Mouse (Mus musculus) spleen, adult 2 months (tissue): ENCODE results near the gene Eaf2. TPM values are rescaled to one million over a fixed set of nuclear protein-coding genes. Genes with fewer than 3 reads are reported as not detected.

Experiments
- DNase-seq, 2 experiments: peaks; one replicate each; pipeline versions ENCODE4 v3.0.0 to v3.0.0-alpha.2; 2012 to 2021; ENCODE audit warnings: low spot score in 2 of 2, low read depth in 1 of 2
- H3K27ac ChIP-seq: fragments of 200-500 bp; 2 replicates; pipeline ENCODE4 v1.5.1; 2012; ENCODE audit warnings: low read length, inconsistent platforms; ENCODE audit not compliant: insufficient read depth
- H3K27me3 ChIP-seq: fragments of 200-500 bp; 2 replicates; pipeline ENCODE4 v1.6.1; 2012; ENCODE audit warnings: mild to moderate bottlenecking, moderate library complexity, low read length, inconsistent platforms; ENCODE audit not compliant: control insufficient read depth, insufficient read depth
- H3K36me3 ChIP-seq: fragments of 200-500 bp; 2 replicates; pipeline ENCODE4 v1.6.1; 2012; ENCODE audit warnings: mild to moderate bottlenecking, low read length, inconsistent platforms; ENCODE audit not compliant: control insufficient read depth, insufficient read depth
- H3K4me1 ChIP-seq: fragments of 200-500 bp; 2 replicates; pipeline ENCODE4 v1.6.1; 2011; ENCODE audit warnings: inconsistent platforms; ENCODE audit not compliant: control insufficient read depth, insufficient read depth, insufficient read length
- H3K4me3 ChIP-seq: fragments of 200-500 bp; 2 replicates; pipeline ENCODE4 v1.5.1; 2011; ENCODE audit warnings: mild to moderate bottlenecking, inconsistent platforms; ENCODE audit not compliant: insufficient read depth, insufficient read length; ENCODE audit errors: extremely low read depth
- CTCF ChIP-seq: fragments of 200-500 bp; IDR thresholded peaks from 2 replicates; pipeline ENCODE4 v1.5.1; 2011; ENCODE audit warnings: mild to moderate bottlenecking, inconsistent platforms; ENCODE audit not compliant: insufficient read depth, insufficient read length, insufficient replicate concordance; ENCODE audit errors: extremely low read depth
- POLR2A ChIP-seq: fragments of 200-500 bp; IDR thresholded peaks from 2 replicates; pipeline ENCODE4 v1.6.1; 2011; ENCODE audit warnings: low read depth, low read length, inconsistent platforms
- WGBS: fragments of 180-500 bp; shearing (Covaris S2); methylation state at CpG from one replicate; pipeline ENCODE4 v1.1.7; 2018; 5-methylcytosine and 5-hydroxymethylcytosine counted together
- polyA plus RNA-seq: library from polyadenylated mRNA; depleted of rRNA; stranded (reverse); fragments of >200 nt; gene quantifications from 2 replicates; pipeline ENCODE4 v1.2.3, GENCODE M21; 2012

Gene Eaf2
- polyA plus RNA-seq, 1 experiment: 1.9 TPM

- WGBS: 87% methylated on average over 13 of the region's 13 CpGs
- DNase-seq: no peak
- peaks cover 18% of the 10 kb centered on the region for H3K36me3 ChIP-seq
- TF ChIP-seq POLR2A (no peak), CTCF (no peak)
- H3K27ac ChIP-seq: 0 out of 2 replicates have a peak overlapping the region, but pooled peaks have one; percentile 16
- H3K27me3 ChIP-seq: no peaks in the 10 kb centered on the region
- no peaks in the 10 kb centered on the region; the same call in 1 of the 2 replicates for H3K4me1 ChIP-seq
- H3K4me3 ChIP-seq: no peak overlapping the region
Measured at GRCm38 (mm10) chr16:36912311-36912710, 37.5 kb upstream of the Eaf2 start.

GRCm38 (mm10) chr16:36911909-36912308, 37.1 kb upstream of the Eaf2 start:
- H3K4me3 ChIP-seq: no peak overlapping the region
- no peaks in the 10 kb centered on the region; the same call in 1 of the 2 replicates for H3K4me1 ChIP-seq
- 56% methylated on average over 10 of the region's 10 CpGs for WGBS
- no peak for TF ChIP-seq CTCF
- no peak for TF ChIP-seq POLR2A
- DNase-seq: peak in 1 of 2 experiments; percentile 23
- H3K36me3 ChIP-seq: peaks cover 18% of the 10 kb centered on the region
- H3K27ac ChIP-seq: 0 out of 2 replicates have a peak overlapping the region, but pooled peaks have one; percentile 16
- H3K27me3 ChIP-seq: no peaks in the 10 kb centered on the region

- TF ChIP-seq CTCF (no peak), POLR2A (no peak)
- WGBS: 92% methylated on average over 5 of the region's 5 CpGs
Measured at GRCm38 (mm10) chr16:36903156-36903555, 28.4 kb upstream of the Eaf2 start.

GRCm38 (mm10) chr16:36896712-36897111, 21.9 kb upstream of the Eaf2 start:
- WGBS: 87% methylated on average over 6 of the region's 6 CpGs
- Histone ChIP-seq H3K27me3 (no peaks in the 10 kb centered on the region), H3K4me1 (no peaks in the 10 kb centered on the region), H3K36me3 (peaks cover 28% of the 10 kb centered on the region), H3K4me3 (no peak overlapping the region), H3K27ac (no peak overlapping the region)
- TF ChIP-seq POLR2A (no peak), CTCF (no peak)
- DNase-seq: no peak

More at GRCm38 (mm10) chr16:36903156-36903555, 28.4 kb upstream of the Eaf2 start:
- Histone ChIP-seq H3K27me3 (no peaks in the 10 kb centered on the region), H3K4me1 (no peaks in the 10 kb centered on the region), H3K36me3 (peaks cover 26% of the 10 kb centered on the region), H3K4me3 (no peak overlapping the region), H3K27ac (no peak overlapping the region)
- no peak for DNase-seq

GRCm38 (mm10) chr16:36893317-36893716, 18.5 kb upstream of the Eaf2 start:
- no peak for DNase-seq
- H3K4me3 ChIP-seq: no peak overlapping the region
- TF ChIP-seq CTCF (no peak), POLR2A (no peak)
- H3K4me1 ChIP-seq: no peaks in the 10 kb centered on the region
- no peak overlapping the region for H3K27ac ChIP-seq
- WGBS: 95% methylated on average over 10 of the region's 10 CpGs
- H3K36me3 ChIP-seq: peaks cover 29% of the 10 kb centered on the region
- H3K27me3 ChIP-seq: no peaks in the 10 kb centered on the region

GRCm38 (mm10) chr16:36891415-36891814, 16.6 kb upstream of the Eaf2 start:
- H3K27me3 ChIP-seq: no peaks in the 10 kb centered on the region
- no peak for DNase-seq
- 84% methylated on average over 4 of the region's 4 CpGs for WGBS
- H3K27ac ChIP-seq: no peak overlapping the region
- H3K4me3 ChIP-seq: no peak overlapping the region
- H3K4me1 ChIP-seq: no peaks in the 10 kb centered on the region
- TF ChIP-seq CTCF: no peak
- TF ChIP-seq POLR2A: no peak
- peaks cover 30% of the 10 kb centered on the region for H3K36me3 ChIP-seq

GRCm38 (mm10) chr16:36890559-36890958, 15.8 kb upstream of the Eaf2 start:
- DNase-seq: no peak
- H3K27me3 ChIP-seq: no peaks in the 10 kb centered on the region
- H3K27ac ChIP-seq: no peak overlapping the region
- TF ChIP-seq CTCF (no peak), POLR2A (no peak)
- H3K4me3 ChIP-seq: no peak overlapping the region
- H3K4me1 ChIP-seq: no peaks in the 10 kb centered on the region
- 79% methylated on average over 3 of the region's 3 CpGs for WGBS
- H3K36me3 ChIP-seq: peaks cover 34% of the 10 kb centered on the region
